Mouse (Mus musculus): Measurements from ENCODE around the gene Rbmxl2. TPM values are rescaled to one million over a fixed set of nuclear protein-coding genes. Genes with fewer than 3 reads are reported as not detected.
A peak's percentile ranks its signal among the peaks of the same experiment; 100 is the strongest.

Rbmxl2 gene
- not detected for total RNA-seq (2021)

DNA sequence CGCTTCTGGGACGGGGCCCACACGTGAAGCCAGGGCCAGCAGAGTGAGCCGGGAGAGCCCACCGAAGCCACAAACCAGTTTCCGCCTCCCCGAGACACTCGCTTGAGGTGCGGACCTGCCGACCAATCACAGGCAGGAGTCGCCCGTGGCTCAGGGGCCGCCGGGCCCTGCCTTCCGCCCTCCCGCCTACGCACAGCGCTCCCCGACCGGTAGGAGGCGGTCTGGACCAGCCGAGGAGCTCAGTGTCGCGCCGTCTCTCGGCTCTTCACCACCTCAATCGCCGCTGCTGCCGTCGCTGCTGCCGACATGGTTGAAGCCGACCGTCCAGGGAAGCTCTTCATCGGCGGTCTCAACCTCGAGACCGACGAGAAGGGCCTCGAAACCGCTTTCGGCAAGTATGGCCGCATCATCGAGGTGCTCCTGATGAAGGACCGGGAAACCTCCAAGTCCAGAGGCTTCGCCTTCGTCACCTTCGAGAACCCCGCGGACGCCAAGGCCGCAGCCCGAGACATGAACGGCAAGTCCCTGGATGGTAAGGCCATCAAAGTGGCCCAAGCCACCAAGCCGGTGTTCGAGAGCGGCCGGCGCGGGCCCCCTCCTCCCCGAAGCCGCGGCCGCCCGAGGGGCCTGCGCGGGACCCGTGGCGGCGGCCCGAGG lies at the start of gene Rbmxl2:
Gene Rbmxl2 (plus strand): TSS at position 242 of the 657 bp plus-strand sequence.
- intact Hi-C loops (cut with DNase I): no loop called here
- DNase-seq: peak; percentile 3

DNA sequence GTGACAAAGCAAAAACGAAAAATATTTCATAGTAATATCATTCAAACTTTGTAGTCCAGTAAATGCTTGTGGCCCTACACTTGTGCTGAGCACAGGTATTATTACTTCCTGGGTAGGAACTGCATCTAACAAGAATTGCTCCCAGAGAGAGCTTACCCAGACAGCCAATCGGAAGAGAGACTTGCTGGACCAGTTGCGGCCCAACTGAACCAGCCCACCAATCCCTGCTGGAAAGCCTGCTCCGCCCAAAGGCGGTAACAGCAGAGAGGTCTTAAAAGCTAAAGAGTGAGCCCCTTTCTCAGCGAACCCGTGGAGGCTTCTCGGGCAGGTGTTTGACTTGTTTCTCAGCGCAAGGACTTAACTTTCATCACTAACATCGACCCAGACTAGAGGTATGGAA lies 42.6 kb upstream of the Rbmxl2 start, which contains the start of gene Nlrp14:
Gene Nlrp14 (plus strand): TSS at position 301 of the 400 bp plus-strand sequence.
- intact Hi-C loops (cut with DNase I): no loop called here
- DNase-seq: no peak

DNA sequence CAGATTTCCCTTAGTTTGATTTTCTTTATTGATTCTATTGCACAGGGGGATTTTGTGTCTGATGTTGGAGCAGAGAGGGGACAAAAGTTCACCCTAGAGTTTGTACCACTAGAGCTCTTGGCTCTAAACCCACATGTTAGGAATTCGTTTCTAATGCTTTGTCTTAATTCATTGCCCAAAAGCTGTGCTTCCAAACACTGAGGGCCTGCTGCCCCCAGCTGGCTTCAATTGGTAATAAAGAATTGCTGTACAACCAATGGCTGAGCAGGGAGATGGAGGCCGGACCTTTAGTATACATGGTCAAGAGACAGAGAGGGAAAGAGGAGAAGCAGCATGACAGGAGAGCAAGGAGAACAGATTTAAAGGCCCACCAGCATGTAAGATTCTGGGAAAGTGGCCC lies 28.8 kb upstream of the Rbmxl2 start:
- DNase-seq: no peak
- intact Hi-C loops (cut with DNase I): no loop called here

DNA sequence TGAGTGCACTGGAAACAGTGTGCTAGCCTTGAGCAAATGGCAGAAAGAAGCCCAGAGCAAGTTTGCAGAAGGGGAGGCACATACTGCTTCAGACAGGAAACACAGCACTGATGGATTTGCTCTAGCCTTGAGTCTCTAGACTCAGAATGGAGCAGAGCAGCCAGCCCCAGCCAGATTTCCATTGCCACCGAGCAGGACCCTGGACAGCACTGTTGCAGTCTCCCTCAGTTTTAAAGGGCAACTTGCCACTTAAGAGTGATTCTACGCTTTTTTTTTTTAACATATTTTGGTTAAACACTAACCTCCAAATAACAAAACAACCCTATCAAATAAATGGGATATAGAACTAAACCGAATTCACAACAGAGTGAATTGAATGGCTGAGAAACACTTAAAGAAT lies 7.4 kb upstream of the Rbmxl2 start:
- DNase-seq: no peak
- intact Hi-C loops (cut with DNase I): no loop called here

DNA sequence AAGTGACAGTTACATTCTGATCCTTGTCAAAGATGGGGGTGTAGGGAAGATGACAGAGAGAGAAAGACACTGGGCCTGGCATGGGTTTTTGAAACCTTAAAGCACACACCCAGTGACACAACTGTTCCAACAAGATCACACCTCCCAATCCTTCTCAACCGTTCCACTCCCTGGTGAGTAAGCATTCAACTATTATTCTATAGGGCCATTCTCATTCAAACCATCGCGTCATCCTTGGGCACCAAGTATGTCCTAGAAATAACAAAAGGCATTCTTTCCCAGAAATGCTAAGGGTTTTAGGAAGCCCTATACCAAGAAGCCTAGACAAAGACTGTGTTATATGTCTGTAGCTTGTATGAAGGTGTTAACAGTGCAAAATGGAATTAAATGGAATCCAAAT lies 1.4 kb upstream of the Rbmxl2 start:
- intact Hi-C loops (cut with DNase I): no loop called here
- DNase-seq: no peak

DNA sequence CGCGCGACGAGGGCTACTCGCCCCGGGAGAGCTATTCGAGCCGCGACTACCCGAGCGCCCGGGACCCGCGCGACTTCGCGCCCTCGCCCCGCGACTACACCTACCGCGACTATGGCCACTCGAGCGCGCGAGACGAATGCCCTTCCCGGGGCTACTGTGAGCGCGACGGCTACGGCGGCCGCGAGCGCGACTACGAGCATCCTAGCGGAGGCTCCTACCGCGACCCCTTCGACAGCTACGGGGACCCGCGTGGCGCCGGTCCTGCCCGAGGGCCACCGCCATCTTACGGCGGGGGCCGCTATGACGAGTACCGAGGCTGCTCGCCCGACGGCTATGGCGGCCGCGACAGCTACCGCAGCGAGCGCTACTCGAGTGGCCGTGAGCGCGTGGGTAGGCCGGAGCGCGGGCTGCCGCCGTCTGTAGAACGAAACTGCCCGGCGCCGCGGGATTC lies 906 bp downstream of the Rbmxl2 start:
- intact Hi-C loops (cut with DNase I): loop anchor here (10.0 kb wide), 2 partner anchors 535 to 575 kb away; no protein-coding TSS in a partner anchor
- no peak for DNase-seq

DNA sequence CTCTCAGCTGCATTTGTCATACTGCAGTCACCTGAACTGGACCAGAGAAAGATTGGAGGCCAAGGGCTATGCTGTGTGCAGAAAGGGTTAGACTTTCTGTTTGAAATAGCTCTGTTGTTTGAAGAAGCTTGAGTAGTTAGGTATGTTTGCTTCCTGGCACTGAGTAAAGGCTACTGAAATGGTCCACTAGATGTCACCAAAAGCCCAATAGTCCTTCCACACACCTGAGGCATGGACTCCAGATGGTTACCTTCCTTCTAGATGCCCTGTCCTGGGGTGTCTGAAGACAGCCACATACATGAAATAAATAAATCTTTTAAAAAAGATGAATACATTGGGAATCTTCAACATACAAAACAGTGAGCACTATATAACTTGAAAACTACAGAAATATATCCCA lies 6.5 kb downstream of the Rbmxl2 start:
- DNase-seq: no peak
- intact Hi-C loops (cut with DNase I): loop anchor here (10.0 kb wide), 2 partner anchors 529 to 569 kb away; no protein-coding TSS in a partner anchor

DNA sequence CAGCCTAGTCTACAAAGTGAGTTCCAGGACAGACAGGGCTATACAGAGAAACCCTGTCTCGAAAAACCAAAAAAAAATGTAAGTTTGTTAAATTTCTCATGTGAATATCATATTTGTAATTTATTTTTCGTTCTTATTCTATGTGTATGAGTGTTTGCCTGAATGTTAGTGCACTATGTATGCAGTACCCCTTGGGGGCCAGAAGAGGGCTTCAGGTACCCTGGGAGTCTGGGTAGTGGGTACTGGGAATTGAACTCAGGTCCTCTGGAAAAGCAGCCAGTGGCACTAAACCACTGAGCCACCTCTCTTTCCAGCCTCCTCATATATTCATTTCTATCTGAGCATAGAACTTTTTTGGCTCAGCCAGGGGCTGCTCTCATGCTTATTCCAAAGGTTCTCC lies 7.6 kb downstream of the Rbmxl2 start:
- intact Hi-C loops (cut with DNase I): loop anchor here (10.0 kb wide), 2 partner anchors 528 to 568 kb away; no protein-coding TSS in a partner anchor
- DNase-seq: no peak

DNA sequence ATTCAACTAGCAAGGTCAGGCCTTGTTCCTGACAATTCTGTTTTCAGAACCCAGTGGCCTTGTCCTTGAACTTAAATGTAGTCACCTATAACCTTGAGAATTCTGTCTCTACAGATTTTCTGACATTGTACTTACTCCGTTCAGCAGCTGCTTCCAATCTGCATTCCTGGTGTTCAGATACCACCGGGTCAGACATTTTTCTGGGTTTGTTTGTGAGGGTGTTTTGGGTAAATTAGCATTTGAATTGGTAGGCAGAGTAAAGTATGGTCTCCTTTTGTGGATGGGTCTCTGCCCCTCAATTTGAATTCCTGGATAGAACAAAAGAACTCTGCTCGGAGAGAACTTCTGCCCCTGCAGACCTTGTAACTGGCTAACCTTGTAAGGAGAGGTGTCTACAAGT lies 27.6 kb downstream of the Rbmxl2 start:
- intact Hi-C loops (cut with DNase I): loop anchor here (5.0 kb wide), 1 partner anchor 290 kb away; no protein-coding TSS in a partner anchor
- DNase-seq: no peak

DNA sequence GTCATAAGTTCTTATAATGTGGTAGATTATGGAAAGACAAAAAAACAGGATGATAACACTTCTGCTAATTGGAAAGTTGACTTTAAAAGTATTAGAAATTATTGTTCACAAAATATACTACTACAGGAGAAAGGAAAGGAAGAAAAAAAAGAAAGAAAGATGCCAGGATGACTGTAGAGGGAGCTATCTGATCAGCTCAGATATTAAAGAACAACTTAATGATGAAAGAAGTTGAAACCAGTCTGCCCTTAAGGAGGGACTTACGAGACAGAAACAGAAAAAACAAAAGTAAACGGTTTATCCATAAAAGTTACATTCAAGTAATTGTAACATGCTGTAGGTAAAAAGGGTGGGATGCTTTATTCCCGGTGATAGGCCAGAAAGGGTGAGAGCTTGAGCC lies 28.3 kb downstream of the Rbmxl2 start:
- intact Hi-C loops (cut with DNase I): loop anchor here (5.0 kb wide), 1 partner anchor 290 kb away; no protein-coding TSS in a partner anchor

DNA sequence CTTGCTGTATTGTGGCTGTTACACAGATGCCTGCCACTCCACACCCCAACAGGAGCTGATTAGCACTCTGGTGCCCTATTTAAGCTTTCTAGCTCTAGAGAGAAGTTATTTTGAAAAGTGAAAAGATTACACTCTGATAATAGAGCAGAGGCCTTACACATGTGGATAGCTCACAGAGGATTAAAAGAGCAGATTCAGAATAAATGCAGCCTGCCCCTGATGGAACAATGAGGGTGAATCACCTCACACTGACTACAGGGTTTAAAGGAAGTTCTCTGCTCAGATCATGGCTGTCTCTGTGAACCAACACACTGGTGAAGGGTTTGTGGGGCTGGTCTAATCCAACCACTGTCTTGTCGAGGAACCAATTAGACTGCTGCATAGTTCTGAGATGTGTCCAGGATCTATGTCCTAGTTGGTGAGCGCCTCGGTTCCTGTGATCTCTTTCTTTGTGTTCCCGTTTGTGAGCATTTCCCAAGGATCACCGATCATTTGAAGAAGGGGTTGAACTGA lies 32.2 kb downstream of the Rbmxl2 start:
- no peak for DNase-seq
- intact Hi-C loops (cut with DNase I): no loop called here

More for the DNA sequence above, 28.3 kb downstream of the Rbmxl2 start:
- no peak for DNase-seq

DNA sequence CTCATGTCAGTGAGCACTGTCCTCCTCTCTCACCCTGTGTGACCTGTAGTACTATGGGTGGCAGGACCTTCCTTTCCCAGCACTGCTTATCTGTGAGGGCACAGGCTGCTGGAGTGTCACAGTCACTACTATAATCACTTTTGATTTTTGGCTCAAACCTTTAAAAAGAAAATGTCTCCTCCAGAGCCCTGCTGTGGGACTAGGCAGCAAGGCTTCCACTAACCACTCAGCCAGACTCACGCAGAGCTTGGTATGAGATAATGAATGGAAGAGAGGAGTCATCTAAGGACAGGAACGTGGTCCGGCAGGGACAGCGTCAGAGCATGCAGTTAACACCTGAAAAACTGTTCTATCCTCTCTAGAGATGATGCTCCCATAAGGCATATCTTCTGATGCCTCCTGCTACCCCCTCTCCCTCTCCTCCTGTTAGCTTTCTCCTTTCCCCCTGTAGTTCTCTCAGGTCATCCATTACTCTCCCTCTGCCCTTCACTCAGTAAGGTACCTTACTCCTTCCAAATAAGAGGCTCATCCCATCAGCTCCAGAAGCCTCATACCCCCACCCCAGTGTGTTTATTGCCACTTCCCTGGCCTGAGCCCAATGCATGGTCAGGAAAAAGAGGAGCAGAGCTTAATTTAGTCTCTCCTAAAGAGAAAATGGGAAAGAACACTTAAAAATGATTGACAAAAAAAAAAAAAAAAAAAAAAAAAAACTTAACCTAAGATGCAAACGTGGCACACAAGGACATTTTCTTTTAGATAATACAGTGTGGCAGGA lies 41.2 kb downstream of the Rbmxl2 start:
- intact Hi-C loops (cut with DNase I): no loop called here
- no peak for DNase-seq

DNA sequence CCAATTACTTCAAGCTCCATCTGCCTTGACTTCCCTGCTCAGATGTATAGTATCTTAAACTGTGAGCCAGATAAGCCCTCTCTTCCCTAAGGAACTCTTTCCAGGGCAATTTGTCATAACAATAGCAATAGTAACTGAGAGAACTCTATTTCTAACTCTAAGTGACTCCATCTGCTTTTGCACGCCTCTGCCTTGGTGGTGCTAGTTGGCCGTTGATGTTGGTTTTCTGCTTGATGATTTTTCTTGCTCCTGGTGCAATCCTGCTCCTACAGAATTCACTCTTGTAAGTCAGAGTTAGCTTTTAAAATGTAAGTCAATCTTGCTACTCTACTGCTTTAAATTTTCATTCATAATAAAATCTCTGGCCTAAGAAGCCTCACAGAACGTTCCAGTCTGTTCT lies 44.1 kb downstream of the Rbmxl2 start:
- no peak for DNase-seq
- intact Hi-C loops (cut with DNase I): no loop called here

DNA sequence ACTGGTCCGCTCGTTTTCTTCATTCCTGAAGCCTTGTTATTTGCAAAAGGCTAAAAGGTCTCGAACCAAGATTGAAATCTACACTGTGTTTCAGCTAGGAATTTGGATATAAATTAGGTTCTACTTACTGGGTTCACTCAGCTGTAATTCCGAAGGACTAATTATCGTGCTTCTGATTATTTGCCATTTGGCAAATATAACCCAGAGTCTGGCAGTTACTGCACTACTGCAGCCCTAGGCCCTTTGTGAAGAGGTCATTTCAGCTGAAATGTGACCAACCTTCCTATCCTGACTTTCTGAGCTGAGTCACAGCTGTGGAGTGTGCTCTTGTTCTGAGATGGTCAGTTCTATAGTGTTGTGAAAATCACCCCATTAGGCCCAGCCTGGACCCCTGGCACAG lies 50.7 kb downstream of the Rbmxl2 start:
- no peak for DNase-seq
- intact Hi-C loops (cut with DNase I): no loop called here

Other genes starting within 250 kb of the Rbmxl2 start
- not detected for gene Olfr6, start 245.5 kb upstream of the Rbmxl2 start, total RNA-seq (2021)
- gene Olfr711, start 234.0 kb upstream of the Rbmxl2 start, total RNA-seq (2021): not detected
- gene Olfr2, start 203.4 kb upstream of the Rbmxl2 start, total RNA-seq (2021): not detected
- gene Olfr713, start 178.3 kb upstream of the Rbmxl2 start, total RNA-seq (2021): not detected
- gene Olfr714, start 138.5 kb upstream of the Rbmxl2 start, total RNA-seq (2021): not detected
- gene Olfr17, start 116.2 kb upstream of the Rbmxl2 start, total RNA-seq (2021): not detected
- not detected for gene Olfr715b, start 99.1 kb upstream of the Rbmxl2 start, total RNA-seq (2021)
- gene Olfr715, start 78.4 kb upstream of the Rbmxl2 start, total RNA-seq (2021): under 1 TPM in 1 of 2 experiments, not detected in 1; 0.08 TPM
- not detected for gene Olfr716, start 71.1 kb upstream of the Rbmxl2 start, total RNA-seq (2021)
- gene Nlrp14, start 42.5 kb upstream of the Rbmxl2 start, total RNA-seq (2021): not detected
- 10 to 100 TPM; 19.1 to 20.6 TPM for gene Syt9, start 161.3 kb downstream of the Rbmxl2 start, total RNA-seq (2021)

Data from left cerebral cortex, postnatal 4 days (tissue).